Mouse (Mus musculus) heart, postnatal 0 days (tissue): ENCODE measurements around the gene Rph3al. TPM values are rescaled to one million over a fixed set of nuclear protein-coding genes. Genes with fewer than 3 reads are reported as not detected.

Source experiments
- ATAC-seq: fragments of 200-750 bp; cut with Nextera tagmentation; 2 replicates; pipeline ENCODE4 v1.8.0; 2017; ENCODE audit warnings: low read depth, moderate number of reproducible peaks, moderate library complexity; ENCODE audit not compliant: insufficient read depth
- DNase-seq: peaks from one replicate; pipeline ENCODE4 v3.0.0-alpha.2; 2016; ENCODE audit warnings: low spot score
- H3K27ac ChIP-seq: fragments of 300-500 bp; sonication (generic); 2 replicates; pipeline ENCODE4 v1.5.1; 2014; ENCODE audit warnings: low read depth, mild to moderate bottlenecking
- H3K27me3 ChIP-seq: fragments of 300-500 bp; sonication (generic); 2 replicates; pipeline ENCODE4 v1.6.1; 2014; ENCODE audit warnings: low read length, mixed read lengths; ENCODE audit not compliant: control insufficient read depth, insufficient read depth
- H3K36me3 ChIP-seq: fragments of 300-500 bp; sonication (generic); replicated peaks from 2 replicates; pipeline ENCODE4 v1.6.1; 2014; ENCODE audit warnings: low read length, mixed read lengths; ENCODE audit not compliant: control insufficient read depth, insufficient read depth
- H3K4me1 ChIP-seq: fragments of 300-500 bp; sonication (generic); 2 replicates; pipeline ENCODE4 v1.6.1; 2014; ENCODE audit warnings: antibody characterized with exemption; ENCODE audit not compliant: control insufficient read depth, insufficient read depth
- H3K4me2 ChIP-seq: fragments of 300-500 bp; sonication (generic); 2 replicates; pipeline ENCODE4 v1.6.1; 2014; ENCODE audit warnings: low read depth, mild to moderate bottlenecking, low read length, moderate library complexity
- H3K4me3 ChIP-seq: fragments of 300-500 bp; sonication (generic); 2 replicates; pipeline ENCODE4 v1.5.1; 2014; ENCODE audit warnings: low read depth, low read length
- H3K9ac ChIP-seq: fragments of 300-500 bp; sonication (generic); replicated peaks from 2 replicates; pipeline ENCODE4 v1.6.1; 2014; ENCODE audit warnings: low read depth, low read length, mixed read lengths
- H3K9me3 ChIP-seq: fragments of 300-500 bp; sonication (generic); replicated peaks from 2 replicates; pipeline ENCODE4 v1.6.1; 2016; ENCODE audit warnings: low read length; ENCODE audit not compliant: control insufficient read depth
- CTCF ChIP-seq: IDR thresholded peaks from 2 replicates; pipeline ENCODE4 v1.5.1; 2016; ENCODE audit warnings: antibody characterized with exemption, control low read depth, low read depth
- EP300 ChIP-seq: IDR thresholded peaks from 2 replicates; pipeline ENCODE4 v1.6.1; 2016; ENCODE audit warnings: antibody characterized with exemption, low read depth
- WGBS: fragments of 180-500 bp; shearing (Covaris S2); extraction: QIAGEN DNeasy Blood & Tissue Kit; methylation state at CpG from one replicate; pipeline ENCODE4 v1.1.7; 2014; 5-methylcytosine and 5-hydroxymethylcytosine counted together
- polyA plus RNA-seq: library from polyadenylated mRNA; unstranded; fragments of >200 nt; fragmentation: Nextera tagmentation; extraction: Ambion mirVana; gene quantifications from 2 replicates; pipeline ENCODE4 v1.2.1, GENCODE M21; 2015
- total RNA-seq: library from RNA; depleted of rRNA; stranded (reverse); fragments of >200 nt; gene quantifications from 2 replicates; pipeline ENCODE4 v1.2.3, GENCODE M21; 2014; ENCODE audit warnings: low replicate concordance

Gene Rph3al
- total and polyA plus RNA-seq, 2 experiments from 2014 or later = 15.5 to 15.6 TPM

GRCm38 (mm10) chr11:75865253-75865619 is 73.0 kb downstream of the Rph3al start:
- DNase-seq = no peak
- ATAC-seq = no peak
- Histone ChIP-seq H3K36me3 (no peaks in the 10 kb centered on the region), H3K27ac (no peak overlapping the region), H3K4me1 (no peaks in the 10 kb centered on the region), H3K4me2 (no peak overlapping the region), H3K9me3 (no peaks in the 10 kb centered on the region), H3K9ac (no peak overlapping the region), H3K27me3 (no peaks in the 10 kb centered on the region), H3K4me3 (no peak overlapping the region)
- WGBS = 18% methylated on average over 7 of the region's 7 CpGs
- TF ChIP-seq CTCF (no peak), EP300 (no peak)

GRCm38 (mm10) chr11:75864529-75865252 is 73.5 kb downstream of the Rph3al start:
- H3K9ac ChIP-seq = no peak overlapping the region
- ATAC-seq (no peak), DNase-seq (no peak)
- H3K4me2 ChIP-seq = no peak overlapping the region
- no peaks in the 10 kb centered on the region for H3K4me1 ChIP-seq
- no peak overlapping the region for H3K4me3 ChIP-seq
- no peaks in the 10 kb centered on the region for H3K9me3 ChIP-seq
- no peaks in the 10 kb centered on the region for H3K36me3 ChIP-seq
- H3K27me3 ChIP-seq = no peaks in the 10 kb centered on the region
- 54% methylated on average over 4 of the region's 4 CpGs for WGBS
- no peak overlapping the region for H3K27ac ChIP-seq
- no peak for TF ChIP-seq EP300
- TF ChIP-seq CTCF = no peak

- 61% methylated on average over 4 of the region's 4 CpGs for WGBS
These were observed 75.8 kb downstream of the Rph3al start for GRCm38 (mm10) chr11:75862466-75862865.

GRCm38 (mm10) chr11:75861653-75862052 is 76.6 kb downstream of the Rph3al start:
- Histone ChIP-seq H3K4me2 (no peak overlapping the region), H3K9ac (no peak overlapping the region), H3K27ac (no peak overlapping the region), H3K9me3 (no peaks in the 10 kb centered on the region), H3K4me3 (no peak overlapping the region), H3K36me3 (no peaks in the 10 kb centered on the region), H3K4me1 (no peaks in the 10 kb centered on the region; the same call in 1 of the 2 replicates), H3K27me3 (no peaks in the 10 kb centered on the region)
- ATAC-seq (no peak), DNase-seq (no peak)
- TF ChIP-seq CTCF = no peak
- TF ChIP-seq EP300 = no peak
- WGBS = 45% methylated on average over 4 of the region's 4 CpGs

More at GRCm38 (mm10) chr11:75862466-75862865, 75.8 kb downstream of the Rph3al start:
- DNase-seq (no peak), ATAC-seq (no peak)
- Histone ChIP-seq H3K27ac (no peak overlapping the region), H3K4me2 (no peak overlapping the region), H3K27me3 (no peaks in the 10 kb centered on the region), H3K36me3 (no peaks in the 10 kb centered on the region), H3K9me3 (no peaks in the 10 kb centered on the region), H3K9ac (no peak overlapping the region), H3K4me3 (no peak overlapping the region), H3K4me1 (no peaks in the 10 kb centered on the region; the same call in 1 of the 2 replicates)
- no peak for TF ChIP-seq CTCF
- TF ChIP-seq EP300 = no peak

- Histone ChIP-seq H3K4me1 (no peaks in the 10 kb centered on the region; the same call in 1 of the 2 replicates), H3K9me3 (no peaks in the 10 kb centered on the region), H3K36me3 (no peaks in the 10 kb centered on the region), H3K27me3 (no peaks in the 10 kb centered on the region), H3K4me3 (no peak overlapping the region), H3K27ac (no peak overlapping the region), H3K4me2 (no peak overlapping the region), H3K9ac (no peak overlapping the region)
- no peak for TF ChIP-seq EP300
- no peak for TF ChIP-seq CTCF
- no peak for DNase-seq
- 53% methylated on average over 14 of the region's 14 CpGs for WGBS
- no peak for ATAC-seq
These were observed 77.0 kb downstream of the Rph3al start for GRCm38 (mm10) chr11:75861213-75861612.

GRCm38 (mm10) chr11:75859460-75859859 is 78.8 kb downstream of the Rph3al start:
- no peak overlapping the region for H3K4me3 ChIP-seq
- no peak overlapping the region for H3K27ac ChIP-seq
- H3K27me3 ChIP-seq = no peaks in the 10 kb centered on the region
- H3K9ac ChIP-seq = no peak overlapping the region
- H3K36me3 ChIP-seq = no peaks in the 10 kb centered on the region
- DNase-seq = no peak
- ATAC-seq = no peak
- no peaks in the 10 kb centered on the region; the same call in 1 of the 2 replicates for H3K4me1 ChIP-seq
- no peaks in the 10 kb centered on the region for H3K9me3 ChIP-seq
- 71% methylated on average over 8 of the region's 8 CpGs for WGBS
- TF ChIP-seq CTCF (no peak), EP300 (no peak)
- no peak overlapping the region for H3K4me2 ChIP-seq
